Mouse (Mus musculus) testis, adult 10 weeks (tissue): ENCODE measurements around the gene Gm4553. TPM values are rescaled to one million over a fixed set of nuclear protein-coding genes. Genes with fewer than 3 reads are reported as not detected.

Source experiments
- polyA plus RNA-seq: library from polyadenylated mRNA; stranded (reverse); fragments of 350-450 nt; fragmentation: Illumina TruSeq; extraction: RNeasy Lipid Tissue Mini Kit (QIAGEN cat#74804); gene quantifications from one replicate; pipeline ENCODE4 v1.2.3, GENCODE M21; 2014; ENCODE audit warnings: low read depth, low replicate concordance

Gm4553 gene
- polyA plus RNA-seq, result not detected

DNA sequence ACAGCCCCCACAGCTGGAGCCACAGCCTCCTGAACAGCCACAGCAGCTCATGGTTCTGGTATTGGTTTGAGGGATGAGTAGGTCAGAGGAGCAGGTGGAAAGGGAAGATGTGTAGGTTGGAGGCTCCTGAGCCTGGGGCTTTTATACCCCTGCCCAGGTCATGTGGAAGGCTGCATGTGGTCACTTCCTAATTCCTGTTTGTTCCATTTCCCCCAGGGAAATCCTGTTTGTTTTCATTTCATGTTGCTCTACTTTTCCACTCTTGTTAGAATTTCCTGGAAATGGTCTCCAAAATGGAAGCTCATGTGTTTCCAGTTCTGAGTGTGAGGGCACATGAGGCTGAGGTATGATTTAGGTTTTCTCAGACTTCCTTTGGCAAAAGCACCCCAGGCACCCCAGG lies at the start of gene Gm4553:
TSS of gene Gm4553 (minus strand) at position 101 of the 400 bp plus-strand sequence.

GRCm38 (mm10) chr7:142211559-142211958 lies 46.0 kb upstream of the Gm4553 start, which contains the start of gene Gm7579:
Gm7579 (plus strand) TSS chr7:142211859.

GRCm38 (mm10) chr7:142201064-142201463 lies 35.5 kb upstream of the Gm4553 start, which contains the start of gene Krtap5-3:
Krtap5-3 (plus strand) TSS chr7:142201364.

DNA sequence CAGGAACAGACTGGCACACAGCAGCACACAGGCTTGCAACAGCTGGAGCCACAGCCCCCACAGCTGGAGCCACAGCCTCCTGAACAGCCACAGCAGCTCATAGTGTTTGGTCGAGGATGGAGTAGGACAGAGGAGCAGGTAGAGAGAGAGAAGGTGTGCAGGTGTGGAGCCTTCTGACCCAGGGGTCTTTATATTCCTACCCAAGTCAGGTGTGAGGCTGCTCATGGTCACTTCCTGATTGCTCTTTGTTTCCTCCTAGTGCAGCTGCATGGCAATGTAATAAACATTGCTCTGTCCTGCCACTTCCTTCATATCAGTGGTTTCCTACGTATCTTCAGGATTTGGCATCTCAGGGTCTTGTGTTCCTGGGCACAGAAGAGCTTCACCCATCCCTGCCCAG lies 24.8 kb upstream of the Gm4553 start, which contains the start of gene Gm10153:
TSS of gene Gm10153 (minus strand) at position 101 of the 400 bp plus-strand sequence.

DNA sequence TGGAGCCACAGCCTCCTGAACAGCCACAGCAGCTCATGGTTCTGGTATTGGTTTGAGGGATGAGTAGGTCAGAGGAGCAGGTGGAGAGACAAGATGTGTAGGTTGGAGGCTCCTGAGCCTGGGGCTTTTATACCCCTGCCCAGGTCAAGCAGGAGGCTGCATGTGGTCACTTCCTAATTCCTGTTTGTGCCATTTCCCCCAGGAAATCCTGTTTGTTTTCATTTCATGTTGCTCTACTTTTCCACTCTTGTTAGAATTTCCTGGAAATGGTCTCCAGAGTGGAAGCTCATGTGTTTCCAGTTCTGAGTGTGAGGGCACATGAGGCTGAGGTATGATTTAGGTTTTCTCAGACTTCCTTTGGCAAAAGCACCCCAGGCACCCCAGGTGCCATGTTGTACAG lies 10.4 kb upstream of the Gm4553 start, which contains the start of gene Krtap5-2:
TSS of gene Krtap5-2 (minus strand) at position 101 of the 400 bp plus-strand sequence.

GRCm38 (mm10) chr7:142157013-142157412 lies 8.5 kb downstream of the Gm4553 start, which contains the start of gene Gm29735:
Gm29735 (minus strand) TSS chr7:142157113.

GRCm38 (mm10) chr7:142144507-142144906 lies 21.0 kb downstream of the Gm4553 start, which contains the start of gene Gm45337:
Gm45337 (minus strand) TSS chr7:142144607.

DNA sequence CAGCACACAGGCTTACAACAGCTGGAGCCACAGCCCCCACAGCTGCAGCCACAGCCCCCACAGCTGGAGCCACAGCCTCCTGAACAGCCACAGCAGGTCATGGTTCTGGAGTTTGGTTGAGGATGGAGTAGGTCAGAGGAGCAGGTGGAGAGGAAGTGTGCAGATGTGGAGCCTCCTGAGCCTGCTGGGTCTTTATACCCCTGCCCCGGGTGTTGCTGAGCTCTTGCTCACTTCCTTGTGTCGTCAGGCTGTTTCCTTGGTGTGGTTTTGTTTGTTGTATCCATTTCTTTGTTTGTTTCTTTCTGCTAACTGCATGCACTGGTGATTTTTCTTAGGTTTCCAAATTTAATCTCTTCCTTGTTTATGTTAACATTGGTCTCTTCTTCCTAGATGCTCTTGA lies 29.6 kb downstream of the Gm4553 start, which contains the start of gene Gm39115:
TSS of gene Gm39115 (minus strand) at position 101 of the 400 bp plus-strand sequence.

GRCm38 (mm10) chr7:142120629-142121028 lies 44.9 kb downstream of the Gm4553 start, which contains the start of gene Gm45618:
Gm45618 (minus strand) TSS chr7:142120729.

Other genes with a start within 250 kb of the Gm4553 start
- gene Tollip, start 247.2 kb downstream of the Gm4553 start, polyA plus RNA-seq, result 109 TPM
- gene Brsk2, start 216.0 kb downstream of the Gm4553 start, polyA plus RNA-seq, result 2.9 TPM
- gene Mob2, start 104.7 kb downstream of the Gm4553 start, polyA plus RNA-seq, result 5.6 TPM
- gene Dusp8, start 69.9 kb downstream of the Gm4553 start, polyA plus RNA-seq, result 0.04 TPM
- not detected for gene Gm45618, start 45.0 kb downstream of the Gm4553 start, polyA plus RNA-seq
- gene Gm39115, start 29.7 kb downstream of the Gm4553 start, polyA plus RNA-seq, result not detected
- not detected for gene Gm45337, start 21.1 kb downstream of the Gm4553 start, polyA plus RNA-seq
- not detected for gene Gm29735, start 8.6 kb downstream of the Gm4553 start, polyA plus RNA-seq
- gene Krtap5-2, start 10.3 kb upstream of the Gm4553 start, polyA plus RNA-seq, result not detected
- gene Gm10153, start 24.6 kb upstream of the Gm4553 start, polyA plus RNA-seq, result not detected
- not detected for gene Krtap5-3, start 35.6 kb upstream of the Gm4553 start, polyA plus RNA-seq
- not detected for gene Gm7579, start 46.1 kb upstream of the Gm4553 start, polyA plus RNA-seq
- gene Krtap5-5, start 64.2 kb upstream of the Gm4553 start, polyA plus RNA-seq, result not detected
- not detected for gene Gm40460, start 75.3 kb upstream of the Gm4553 start, polyA plus RNA-seq
- not detected for gene Gm2431, start 92.6 kb upstream of the Gm4553 start, polyA plus RNA-seq
- not detected for gene Gm4559, start 108.6 kb upstream of the Gm4553 start, polyA plus RNA-seq
- not detected for gene Krtap5-1, start 131.4 kb upstream of the Gm4553 start, polyA plus RNA-seq
- not detected for gene Krtap5-4, start 137.8 kb upstream of the Gm4553 start, polyA plus RNA-seq
- gene Ifitm10, start 208.0 kb upstream of the Gm4553 start, polyA plus RNA-seq, result not detected
- not detected for gene Gm49369, start 216.9 kb upstream of the Gm4553 start, polyA plus RNA-seq
- gene Ctsd, start 222.3 kb upstream of the Gm4553 start, polyA plus RNA-seq, result 11.5 TPM